ENCODE assay signal across 16 mouse cellular contexts in genomic region chr10:54839008-54839407, GRCm38 (mm10).
"Had no signal": no experiment of that assay in that cellular context is flagged by ENCODE, and none has a peak within 500 bp of the region (broad histone marks: within the 10 kb centered on the region; RNA-seq: fewer than 3 reads in every experiment).

No protein-coding gene starts in this region.

- H3K4me1 ChIP-seq: lung, embryonic 15.5 days; megakaryocyte, embryonic 14.5 days; midbrain, embryonic 13.5 days; midbrain, embryonic 15.5 days; neural tube, embryonic 12.5 days had no signal

- H3K4me2 ChIP-seq: lung, embryonic 15.5 days; midbrain, embryonic 11.5 days; midbrain, embryonic 13.5 days; midbrain, embryonic 15.5 days; neural tube, embryonic 12.5 days had no signal

- H3K36me3 ChIP-seq: lung, embryonic 15.5 days; midbrain, embryonic 13.5 days; midbrain, embryonic 15.5 days; neural tube, embryonic 12.5 days had no signal

- H3K27ac ChIP-seq: lung, embryonic 15.5 days; macrophage; midbrain, embryonic 13.5 days; midbrain, embryonic 15.5 days; neural tube, embryonic 12.5 days had no signal

- H3K9ac ChIP-seq: liver, postnatal 0 days; lung, embryonic 15.5 days; midbrain, embryonic 13.5 days; midbrain, embryonic 15.5 days; neural tube, embryonic 12.5 days had no signal

- DNase-seq: liver, postnatal 0 days; lung, adult 2 months; lung, postnatal 14 days; lung, postnatal 36 days; right cerebral cortex, postnatal 14 days; thymus, adult 18-20 months; thymus, postnatal 14 days; thymus, postnatal 4 days had no signal

- ATAC-seq: liver, postnatal 0 days; lung, postnatal 0 days; midbrain, embryonic 13.5 days; midbrain, embryonic 15.5 days had no signal

- H3K4me3 ChIP-seq: lung, embryonic 15.5 days; megakaryocyte, embryonic 14.5 days; midbrain, embryonic 13.5 days; midbrain, embryonic 15.5 days; neural tube, embryonic 12.5 days had no signal

- H3K9me3 ChIP-seq: lung, embryonic 15.5 days; megakaryocyte, embryonic 14.5 days; midbrain, embryonic 13.5 days; midbrain, embryonic 15.5 days; neural tube, embryonic 12.5 days had no signal

- H3K27me3 ChIP-seq: lung, embryonic 15.5 days; megakaryocyte, embryonic 14.5 days; midbrain, embryonic 13.5 days; midbrain, embryonic 15.5 days; neural tube, embryonic 12.5 days had no signal
